In genomic region chr3:152168007-152168406, GRCm38 (mm10) we compare ENCODE assay signal across 17 mouse cellular contexts. TPM values are rescaled to one million over a fixed set of nuclear protein-coding genes. Genes with fewer than 3 reads are reported as not detected.
"Had no signal": no experiment of that assay in that cellular context is flagged by ENCODE, and none has a peak within 500 bp of the region (broad histone marks: within the 10 kb centered on the region; RNA-seq: fewer than 3 reads in every experiment).

No protein-coding gene starts in this region.

- DNase-seq: retina, postnatal 1 day; right cerebral cortex, adult 18-20 months; right cerebral cortex, postnatal 14 days; right cerebral cortex, postnatal 25 days; right cerebral cortex, postnatal 4 days; spleen, adult 18-20 months; thymus, adult 18-20 months; thymus, adult 2 months; thymus, postnatal 14 days; thymus, postnatal 25 days; thymus, postnatal 36 days; thymus, postnatal 4 days had no signal

- H3K27ac ChIP-seq: stomach, embryonic 15.5 days; stomach, postnatal 0 days had no signal

- H3K9me3 ChIP-seq: neural tube, embryonic 13.5 days; neural tube, embryonic 15.5 days; stomach, embryonic 15.5 days had no signal

- H3K9ac ChIP-seq: stomach, embryonic 15.5 days had no signal

- H3K4me3 ChIP-seq: stomach, embryonic 15.5 days had no signal

- H3K27me3 ChIP-seq: stomach, embryonic 15.5 days had no signal

- H3K36me3 ChIP-seq: neural tube, embryonic 13.5 days; neural tube, embryonic 15.5 days; stomach, embryonic 15.5 days had no signal

RNA-seq across cellular contexts. Expression of gene Gipc2, which starts 2.0 kb away (rescaled TPM):
- total RNA-seq: neutrophil, adult 5-6 weeks had no signal
